Mouse (Mus musculus) cortical plate, adult 2 months (tissue): ENCODE data around the gene Pax5.

Source experiments
- CTCF ChIP-seq: fragments of 200-500 bp; IDR thresholded peaks from 2 replicates; pipeline ENCODE4 v1.5.1; 2011; ENCODE audit warnings: mild to moderate bottlenecking, control low read depth, low read length; ENCODE audit not compliant: insufficient read depth; ENCODE audit errors: extremely low read depth
- POLR2A ChIP-seq: fragments of 200-500 bp; IDR thresholded peaks from 2 replicates; pipeline ENCODE4 v1.6.1; 2011; ENCODE audit warnings: mild to moderate bottlenecking, low read length, control low read depth; ENCODE audit not compliant: insufficient read depth; ENCODE audit errors: extremely low read depth

- TF ChIP-seq CTCF (no peak), POLR2A (no peak)
Observed at GRCm38 (mm10) chr4:44558564-44558955, 151.7 kb downstream of the Pax5 start.
